Mouse (Mus musculus): ENCODE data around the gene Neurod2.
A peak's percentile ranks its signal among the peaks of the same experiment; 100 is the strongest.

- TF ChIP-seq CTCF (IDR thresholded peaks at IDR 0.05) (no peak), EP300 (IDR thresholded peaks at IDR 0.05; ENCODE audit: insufficient read depth, low read depth, low read length) (peak; percentile 20; the same call in 1 of the 2 replicates), POLR2A (IDR thresholded peaks at IDR 0.05; ENCODE audit: insufficient read depth, low read depth, low read length) (peak; percentile 96)
Measured at GRCm38 (mm10) chr11:98358161-98359083, 29.0 kb upstream of the Neurod2 start, which contains the start of gene Stard3.

Data from heart, adult 2 months (tissue).